Mouse (Mus musculus) kidney, embryonic 16.5 days (tissue): ENCODE data around the gene Mfsd10. TPM values are rescaled to one million over a fixed set of nuclear protein-coding genes. Genes with fewer than 3 reads are reported as not detected.

Source experiments
- ATAC-seq: fragments of 200-750 bp; cut with Nextera tagmentation; 2 replicates; pipeline ENCODE4 v1.8.0; 2017; ENCODE audit warnings: moderate TSS enrichment; ENCODE audit not compliant: low FRiP score, low TSS enrichment
- H3K27ac ChIP-seq: fragments of 300-500 bp; sonication (generic); 2 replicates; pipeline ENCODE4 v1.5.1; 2014; ENCODE audit warnings: low read length
- H3K27me3 ChIP-seq: fragments of 300-500 bp; sonication (generic); 2 replicates; pipeline ENCODE4 v1.6.1; 2014; ENCODE audit warnings: low read length, control low read depth, mixed read lengths; ENCODE audit not compliant: insufficient read depth
- H3K36me3 ChIP-seq: fragments of 300-500 bp; sonication (generic); 2 replicates; pipeline ENCODE4 v1.6.1; 2014; ENCODE audit warnings: low read length, control low read depth, mixed read lengths; ENCODE audit not compliant: insufficient read depth
- H3K4me1 ChIP-seq: fragments of 300-500 bp; sonication (generic); 2 replicates; pipeline ENCODE4 v1.6.1; 2014; ENCODE audit warnings: low read length, control low read depth, mixed read lengths; ENCODE audit not compliant: insufficient read depth
- H3K4me2 ChIP-seq: fragments of 300-500 bp; sonication (generic); replicated peaks from 2 replicates; pipeline ENCODE4 v1.6.1; 2014; ENCODE audit warnings: low read depth, low read length
- H3K4me3 ChIP-seq: fragments of 300-500 bp; sonication (generic); 2 replicates; pipeline ENCODE4 v1.5.1; 2014; ENCODE audit warnings: mild to moderate bottlenecking, low read length
- H3K9ac ChIP-seq: fragments of 300-500 bp; sonication (generic); replicated peaks from 2 replicates; pipeline ENCODE4 v1.6.1; 2014; ENCODE audit warnings: low read length
- H3K9me3 ChIP-seq: fragments of 300-500 bp; sonication (generic); 2 replicates; pipeline ENCODE4 v1.6.1; 2016; ENCODE audit warnings: low read length, control low read depth
- WGBS: fragments of 180-500 bp; shearing (Covaris S2); extraction: QIAGEN DNeasy Blood & Tissue Kit; methylation state at CpG from one replicate; pipeline ENCODE4 v1.1.7; 2014; 5-methylcytosine and 5-hydroxymethylcytosine counted together
- polyA plus RNA-seq: library from polyadenylated mRNA; unstranded; fragments of >200 nt; fragmentation: Nextera tagmentation; extraction: Ambion mirVana; gene quantifications from 2 replicates; pipeline ENCODE4 v1.2.1, GENCODE M21; 2015

The Mfsd10 gene
- polyA plus RNA-seq, 1 experiment from 2014 or later, result 154 TPM

GRCm38 (mm10) chr5:34652961-34653360 is 15.9 kb upstream of the Mfsd10 start:
- Histone ChIP-seq H3K4me2 (no peak overlapping the region), H3K36me3 (peaks cover 81% of the 10 kb centered on the region), H3K27ac (no peak overlapping the region), H3K4me3 (no peak overlapping the region), H3K9ac (no peak overlapping the region), H3K27me3 (no peaks in the 10 kb centered on the region), H3K4me1 (no peaks in the 10 kb centered on the region), H3K9me3 (no peaks in the 10 kb centered on the region)
- ATAC-seq, result no peak
- WGBS, result 93% methylated on average over 5 of the region's 5 CpGs

GRCm38 (mm10) chr5:34647581-34647980 is 10.6 kb upstream of the Mfsd10 start:
- no peak overlapping the region for H3K27ac ChIP-seq
- H3K4me1 ChIP-seq, result no peaks in the 10 kb centered on the region
- H3K4me3 ChIP-seq, result no peak overlapping the region
- peaks cover 73% of the 10 kb centered on the region for H3K36me3 ChIP-seq
- no peak overlapping the region for H3K4me2 ChIP-seq
- H3K27me3 ChIP-seq, result no peaks in the 10 kb centered on the region
- H3K9ac ChIP-seq, result no peak overlapping the region
- ATAC-seq, result no peak
- no peaks in the 10 kb centered on the region for H3K9me3 ChIP-seq
- 54% methylated on average over 4 of the region's 4 CpGs for WGBS

- H3K36me3 ChIP-seq, result peaks cover 68% of the 10 kb centered on the region
Observed at GRCm38 (mm10) chr5:34642932-34643331, 5.9 kb upstream of the Mfsd10 start.

GRCm38 (mm10) chr5:34641991-34642390 is 5.0 kb upstream of the Mfsd10 start:
- no peak for ATAC-seq
- Histone ChIP-seq H3K27ac (no peak overlapping the region), H3K4me3 (no peak overlapping the region), H3K36me3 (peaks cover 59% of the 10 kb centered on the region), H3K27me3 (no peaks in the 10 kb centered on the region), H3K4me2 (no peak overlapping the region), H3K4me1 (0 out of 2 replicates have a peak, but pooled peaks cover 4% of the 10 kb centered on the region), H3K9me3 (no peaks in the 10 kb centered on the region), H3K9ac (no peak overlapping the region)
- 88% methylated on average over 3 of the region's 3 CpGs for WGBS

More at GRCm38 (mm10) chr5:34642932-34643331, 5.9 kb upstream of the Mfsd10 start:
- no peaks in the 10 kb centered on the region for H3K9me3 ChIP-seq
- no peaks in the 10 kb centered on the region for H3K4me1 ChIP-seq
- 82% methylated on average over 5 of the region's 5 CpGs for WGBS
- no peaks in the 10 kb centered on the region for H3K27me3 ChIP-seq
- no peak overlapping the region for H3K9ac ChIP-seq
- no peak overlapping the region for H3K4me2 ChIP-seq
- no peak overlapping the region for H3K27ac ChIP-seq
- peak; percentile 80; the same call in 1 of the 2 replicates for ATAC-seq
- no peak overlapping the region for H3K4me3 ChIP-seq

- 78% methylated on average over 7 of the region's 7 CpGs for WGBS
- Histone ChIP-seq H3K27me3 (no peaks in the 10 kb centered on the region), H3K27ac (0 out of 2 replicates have a peak overlapping the region, but pooled peaks have one; percentile 88), H3K4me3 (no peak overlapping the region), H3K9ac (peak overlapping the region; percentile 79), H3K4me2 (peak overlapping the region; percentile 91), H3K9me3 (no peaks in the 10 kb centered on the region), H3K4me1 (peaks cover 11% of the 10 kb centered on the region), H3K36me3 (peaks cover 49% of the 10 kb centered on the region)
- ATAC-seq, result no peak
Observed at GRCm38 (mm10) chr5:34637591-34638156, 662 bp upstream of the Mfsd10 start.

GRCm38 (mm10) chr5:34635665-34636192 is 1.3 kb downstream of the Mfsd10 start:
- 61% methylated on average over 10 of the region's 10 CpGs for WGBS
- no peak for ATAC-seq
- peak overlapping the region; percentile 66 for H3K4me3 ChIP-seq
- H3K9ac ChIP-seq, result peak overlapping the region; percentile 79
- peaks cover 59% of the 10 kb centered on the region for H3K36me3 ChIP-seq
- H3K27ac ChIP-seq, result no peak overlapping the region
- no peaks in the 10 kb centered on the region for H3K9me3 ChIP-seq
- peaks cover 11% of the 10 kb centered on the region for H3K4me1 ChIP-seq
- no peaks in the 10 kb centered on the region for H3K27me3 ChIP-seq
- H3K4me2 ChIP-seq, result peak overlapping the region; percentile 91

- ATAC-seq, result no peak
- H3K36me3 ChIP-seq, result peaks cover 59% of the 10 kb centered on the region
- peaks cover 11% of the 10 kb centered on the region for H3K4me1 ChIP-seq
- no peaks in the 10 kb centered on the region for H3K9me3 ChIP-seq
- H3K27ac ChIP-seq, result no peak overlapping the region
- no peaks in the 10 kb centered on the region for H3K27me3 ChIP-seq
- H3K4me2 ChIP-seq, result no peak overlapping the region
- no peak overlapping the region for H3K9ac ChIP-seq
- H3K4me3 ChIP-seq, result no peak overlapping the region
- WGBS, result 90% methylated on average over 13 of the region's 13 CpGs
Observed at GRCm38 (mm10) chr5:34634746-34635400, 2.1 kb downstream of the Mfsd10 start.

- H3K36me3 ChIP-seq, result peaks cover 58% of the 10 kb centered on the region
- WGBS, result 62% methylated on average over 4 of the region's 4 CpGs
- peaks cover 11% of the 10 kb centered on the region for H3K4me1 ChIP-seq
- H3K9me3 ChIP-seq, result no peaks in the 10 kb centered on the region
- H3K9ac ChIP-seq, result no peak overlapping the region
- H3K27ac ChIP-seq, result no peak overlapping the region
- no peaks in the 10 kb centered on the region for H3K27me3 ChIP-seq
- no peak for ATAC-seq
- H3K4me3 ChIP-seq, result no peak overlapping the region
- H3K4me2 ChIP-seq, result no peak overlapping the region
Observed at GRCm38 (mm10) chr5:34633641-34634040, 3.4 kb downstream of the Mfsd10 start.

- H3K9me3 ChIP-seq, result no peaks in the 10 kb centered on the region
- H3K36me3 ChIP-seq, result peaks cover 58% of the 10 kb centered on the region
- ATAC-seq, result no peak
- H3K4me1 ChIP-seq, result peaks cover 11% of the 10 kb centered on the region
- no peak overlapping the region for H3K4me2 ChIP-seq
- H3K9ac ChIP-seq, result no peak overlapping the region
- H3K4me3 ChIP-seq, result no peak overlapping the region
- WGBS, result 96% methylated on average over 2 of the region's 2 CpGs
- H3K27ac ChIP-seq, result no peak overlapping the region
- no peaks in the 10 kb centered on the region for H3K27me3 ChIP-seq
Observed at GRCm38 (mm10) chr5:34632996-34633395, 4.0 kb downstream of the Mfsd10 start.

GRCm38 (mm10) chr5:34609966-34610365 is 27.0 kb downstream of the Mfsd10 start:
- Histone ChIP-seq H3K27ac (no peak overlapping the region), H3K4me1 (no peaks in the 10 kb centered on the region), H3K27me3 (no peaks in the 10 kb centered on the region), H3K9me3 (no peaks in the 10 kb centered on the region), H3K4me2 (no peak overlapping the region), H3K36me3 (peaks cover 52% of the 10 kb centered on the region), H3K9ac (no peak overlapping the region), H3K4me3 (no peak overlapping the region)
- WGBS, result 89% methylated on average over 4 of the region's 4 CpGs
- ATAC-seq, result no peak
